Mouse (Mus musculus) heart, adult 2 months (tissue): ENCODE results near the gene Napsa. TPM values are rescaled to one million over a fixed set of nuclear protein-coding genes. Genes with fewer than 3 reads are reported as not detected.

Experiments
- DNase-seq, 2 experiments: peaks; one replicate each; pipeline ENCODE4 v3.0.0; 2021
- H3K27ac ChIP-seq: fragments of 200-600 bp; 2 replicates; pipeline ENCODE4 v1.8.1; 2022
- H3K27me3 ChIP-seq: fragments of 200-500 bp; 2 replicates; pipeline ENCODE4 v1.6.1; 2012; ENCODE audit warnings: mild to moderate bottlenecking, low read length, inconsistent platforms, mixed read lengths; ENCODE audit not compliant: control insufficient read depth, insufficient read depth
- H3K36me3 ChIP-seq: fragments of 200-500 bp; 2 replicates; pipeline ENCODE4 v1.6.1; 2012; ENCODE audit warnings: low read length, inconsistent platforms; ENCODE audit not compliant: control insufficient read depth, insufficient read depth
- H3K4me1 ChIP-seq: fragments of 200-500 bp; 2 replicates; pipeline ENCODE4 v1.6.1; 2011; ENCODE audit warnings: low read length; ENCODE audit not compliant: control insufficient read depth, insufficient read depth
- H3K4me3 ChIP-seq: fragments of 200-600 bp; 2 replicates; pipeline ENCODE4 v1.8.1; 2022
- H3K79me2 ChIP-seq: fragments of 200-500 bp; replicated peaks from 2 replicates; pipeline ENCODE4 v1.6.1; 2012; ENCODE audit warnings: mild to moderate bottlenecking, inconsistent platforms, low read length, moderate library complexity, mixed read lengths; ENCODE audit not compliant: control insufficient read depth, insufficient read depth
- H3K9ac ChIP-seq: fragments of 200-500 bp; 2 replicates; pipeline ENCODE4 v1.6.1; 2012; ENCODE audit warnings: low read depth, mild to moderate bottlenecking, control low read depth, inconsistent platforms, low read length, mixed read lengths
- CTCF ChIP-seq: fragments of 200-600 bp; IDR thresholded peaks from 2 replicates; pipeline ENCODE4 v1.8.1; 2022; ENCODE audit warnings: antibody characterized with exemption, mild to moderate bottlenecking, moderate library complexity
- EP300 ChIP-seq: fragments of 200-500 bp; IDR thresholded peaks from 2 replicates; pipeline ENCODE4 v1.6.1; 2011; ENCODE audit warnings: low read depth, low read length, control low read depth; ENCODE audit not compliant: insufficient read depth
- POLR2A ChIP-seq: fragments of 200-500 bp; IDR thresholded peaks from 2 replicates; pipeline ENCODE4 v1.6.1; 2011; ENCODE audit warnings: mild to moderate bottlenecking, low read depth, low read length, control low read depth; ENCODE audit not compliant: insufficient read depth
- WGBS: fragments of 180-500 bp; shearing (Covaris S2); methylation state at CpG from one replicate; pipeline ENCODE4 v1.1.7; 2018; 5-methylcytosine and 5-hydroxymethylcytosine counted together
- intact Hi-C: fragments of 180-260 bp; cut with DNase I; formaldehyde crosslinking; loops from one replicate; pipeline ENCODE4 v1.15.1; 2025
- microRNA-seq, 2 experiments: library from miRNA; unstranded; fragments of <30 nt; microRNA quantifications; one replicate each; pipeline ENCODE4 v1.2.0; 2021
- polyA plus RNA-seq: library from polyadenylated mRNA; depleted of rRNA; stranded (reverse); fragments of >200 nt; gene quantifications from 2 replicates; pipeline ENCODE4 v1.2.3, GENCODE M21; 2012; rRNA removed
- total RNA-seq, 2 experiments: library from RNA; stranded (reverse); gene quantifications; 2 replicates each; pipeline ENCODE4 v1.2.3; 2021

The Napsa gene
- total and polyA plus RNA-seq, 3 experiments: 0.76 to 4.7 (median 1.3) TPM

- Histone ChIP-seq H3K27me3 (no peaks in the 10 kb centered on the region), H3K79me2 (no peaks in the 10 kb centered on the region), H3K27ac (no peak overlapping the region), H3K4me3 (no peak overlapping the region), H3K36me3 (no peaks in the 10 kb centered on the region), H3K9ac (no peak overlapping the region), H3K4me1 (no peaks in the 10 kb centered on the region)
- intact Hi-C loops: no loop called here
- TF ChIP-seq CTCF: peak; percentile 7; the same call in 1 of the 2 replicates
- no peak for TF ChIP-seq EP300
- DNase-seq: no peak
- WGBS: 41% methylated on average over 1 of the region's 1 CpGs
These were observed 53.8 kb downstream of the Napsa start for GRCm38 (mm10) chr7:44626068-44626385.

DNA sequence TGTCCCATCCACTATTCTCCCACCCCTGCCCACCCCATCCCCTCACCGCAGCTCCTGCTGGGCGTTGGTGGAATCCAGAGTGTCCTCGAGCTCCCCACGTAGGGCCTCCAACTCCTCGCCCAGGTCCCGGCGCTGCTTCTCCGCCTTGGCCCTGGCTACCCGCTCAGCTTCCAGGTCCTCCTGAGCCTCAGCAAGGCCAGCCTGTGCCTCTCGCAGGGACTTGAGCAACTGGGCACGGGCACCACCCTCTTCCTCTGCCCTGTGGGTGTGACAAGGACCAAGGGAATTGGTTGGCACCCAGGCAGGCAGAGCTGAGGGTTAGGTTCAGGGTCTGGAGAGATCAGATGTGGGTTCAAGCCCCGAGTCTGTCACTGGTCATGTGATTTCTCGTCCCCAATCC is 54.8 kb downstream of the Napsa start:
- 77% methylated on average over 13 of the region's 13 CpGs for WGBS
- H3K79me2 ChIP-seq: no peaks in the 10 kb centered on the region
- H3K27ac ChIP-seq: no peak overlapping the region
- no peak overlapping the region for H3K9ac ChIP-seq
- no peak for DNase-seq
- H3K4me1 ChIP-seq: no peaks in the 10 kb centered on the region
- intact Hi-C loops: no loop called here
- H3K36me3 ChIP-seq: no peaks in the 10 kb centered on the region
- no peaks in the 10 kb centered on the region for H3K27me3 ChIP-seq
- no peak for TF ChIP-seq EP300
- no peak for TF ChIP-seq POLR2A
- no peak for TF ChIP-seq CTCF
- no peak overlapping the region for H3K4me3 ChIP-seq

DNA sequence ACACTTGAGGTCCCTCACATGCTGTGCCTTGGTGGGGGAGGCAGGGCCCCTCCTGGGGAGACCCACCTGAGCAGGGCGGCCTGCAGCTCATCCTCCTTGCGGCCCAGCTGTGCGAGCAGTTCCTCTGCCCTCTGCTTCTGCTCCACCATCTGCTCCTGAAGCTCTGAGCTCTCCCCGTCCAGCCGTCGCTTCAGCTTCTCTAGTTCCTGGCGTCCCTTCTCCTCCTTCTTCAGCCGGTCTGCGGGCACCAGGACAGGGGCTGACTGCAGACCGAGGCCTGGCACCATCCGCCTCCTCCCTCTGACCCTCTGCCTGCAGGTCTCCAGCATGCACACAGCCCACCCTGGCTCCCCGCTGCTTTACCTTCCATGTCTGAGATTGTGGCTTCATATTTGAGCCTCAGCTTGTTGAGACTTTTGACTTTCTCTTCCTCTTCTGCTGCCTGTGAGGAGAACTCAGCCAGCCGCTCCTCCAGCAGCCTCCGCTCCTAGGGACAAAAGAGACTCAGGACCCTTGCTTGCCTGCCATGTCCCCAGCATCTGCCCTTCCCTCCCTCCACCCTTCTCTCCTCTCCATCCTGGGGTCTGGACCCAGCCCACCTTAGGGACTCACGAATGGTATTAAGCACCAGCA is 56.3 kb downstream of the Napsa start:
- Histone ChIP-seq H3K27ac (no peak overlapping the region), H3K79me2 (no peaks in the 10 kb centered on the region), H3K27me3 (no peaks in the 10 kb centered on the region), H3K9ac (no peak overlapping the region), H3K4me1 (no peaks in the 10 kb centered on the region), H3K4me3 (no peak overlapping the region), H3K36me3 (no peaks in the 10 kb centered on the region)
- TF ChIP-seq EP300 (no peak), POLR2A (no peak), CTCF (no peak)
- intact Hi-C loops: no loop called here
- 86% methylated on average over 15 of the region's 15 CpGs for WGBS
- no peak for DNase-seq

- no peaks in the 10 kb centered on the region for H3K27me3 ChIP-seq
These were observed 58.3 kb downstream of the Napsa start for GRCm38 (mm10) chr7:44630437-44630836.

DNA sequence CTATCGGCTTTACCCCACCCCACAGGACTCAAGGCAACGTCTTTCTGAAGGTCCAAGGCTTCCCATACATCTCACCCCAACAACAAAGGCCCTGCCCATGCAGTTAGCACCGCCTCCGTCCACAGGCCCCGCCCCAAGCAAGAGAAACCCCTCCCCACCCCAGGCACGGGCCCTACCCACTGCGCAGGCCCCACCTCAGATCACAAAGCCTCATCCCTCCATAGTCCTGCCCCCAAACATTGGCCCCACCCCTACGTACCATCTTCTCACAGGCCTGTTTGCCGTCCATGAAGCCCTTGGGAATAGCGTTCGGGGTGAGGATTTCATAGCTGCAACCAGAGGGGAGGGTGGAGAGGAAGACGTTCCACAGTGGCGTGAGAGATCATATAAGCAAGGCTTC is 60.5 kb downstream of the Napsa start:
- no peak for TF ChIP-seq EP300
- no peak overlapping the region for H3K4me3 ChIP-seq
- DNase-seq: no peak
- no peak overlapping the region for H3K27ac ChIP-seq
- intact Hi-C loops: no loop called here
- no peaks in the 10 kb centered on the region for H3K4me1 ChIP-seq
- 38% methylated on average over 13 of the region's 13 CpGs for WGBS
- no peaks in the 10 kb centered on the region for H3K79me2 ChIP-seq
- no peaks in the 10 kb centered on the region for H3K36me3 ChIP-seq
- no peaks in the 10 kb centered on the region for H3K27me3 ChIP-seq
- H3K9ac ChIP-seq: no peak overlapping the region

More at GRCm38 (mm10) chr7:44630437-44630836, 58.3 kb downstream of the Napsa start:
- no peak for TF ChIP-seq CTCF
- no peak for TF ChIP-seq EP300
- TF ChIP-seq POLR2A: no peak
- intact Hi-C loops: no loop called here
- H3K36me3 ChIP-seq: no peaks in the 10 kb centered on the region
- WGBS: 67% methylated on average over 13 of the region's 13 CpGs
- no peak overlapping the region for H3K27ac ChIP-seq
- H3K9ac ChIP-seq: no peak overlapping the region
- no peak for DNase-seq
- H3K79me2 ChIP-seq: no peaks in the 10 kb centered on the region
- H3K4me1 ChIP-seq: no peaks in the 10 kb centered on the region
- no peak overlapping the region for H3K4me3 ChIP-seq

DNA sequence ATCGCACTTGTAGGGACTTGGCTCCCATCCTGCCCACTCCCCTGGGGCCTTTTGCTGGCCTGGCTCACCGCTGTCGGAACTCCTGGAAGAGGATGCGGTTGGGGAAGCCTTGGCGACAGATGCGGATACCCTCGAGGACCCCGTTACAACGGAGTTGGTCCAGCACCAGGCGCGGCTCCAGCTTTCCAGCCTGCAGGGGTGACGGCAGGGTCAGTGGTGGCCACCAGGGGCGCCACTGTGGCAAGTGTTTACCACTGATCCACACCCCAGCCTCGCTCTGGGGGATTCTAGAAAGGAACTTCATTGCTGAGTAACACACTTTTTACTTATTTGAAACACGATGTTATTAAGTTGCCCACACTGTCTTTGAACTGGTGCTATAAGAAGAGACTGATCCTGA is 61.2 kb downstream of the Napsa start:
- no peaks in the 10 kb centered on the region for H3K4me1 ChIP-seq
- H3K27ac ChIP-seq: no peak overlapping the region
- intact Hi-C loops: no loop called here
- WGBS: 22% methylated on average over 15 of the region's 15 CpGs
- H3K79me2 ChIP-seq: no peaks in the 10 kb centered on the region
- no peak for DNase-seq
- H3K27me3 ChIP-seq: no peaks in the 10 kb centered on the region
- TF ChIP-seq CTCF: peak; percentile 58
- no peak for TF ChIP-seq POLR2A
- no peak for TF ChIP-seq EP300
- no peak overlapping the region for H3K4me3 ChIP-seq
- no peaks in the 10 kb centered on the region for H3K36me3 ChIP-seq
- no peak overlapping the region for H3K9ac ChIP-seq

Small RNAs within 50 kb of the gene (microRNA-seq; reads per million reads assigned to microRNA genes)
- 0 reads per million in 2 experiments for gene Mir7053

Other genes with a start within 250 kb of the Napsa start
- gene Syt3, start 188.3 kb upstream of the Napsa start, total RNA-seq: 1 to 10 TPM; 1.4 to 2.5 TPM
- gene Syt3, start 188.3 kb upstream of the Napsa start, polyA plus RNA-seq: 3.1 and 3.2 TPM in 2 replicates
- under 1 TPM; 0.21 to 0.25 TPM for gene 1700008O03Rik, start 186.6 kb upstream of the Napsa start, total RNA-seq
- 0.12 and 0.47 TPM in 2 replicates for gene 1700008O03Rik, start 186.6 kb upstream of the Napsa start, polyA plus RNA-seq
- 10 to 100 TPM; 30.1 to 34.1 TPM for gene Lrrc4b, start 143.4 kb upstream of the Napsa start, total RNA-seq
- 33.2 and 36.2 TPM in 2 replicates for gene Lrrc4b, start 143.4 kb upstream of the Napsa start, polyA plus RNA-seq
- gene Aspdh, start 107.0 kb upstream of the Napsa start, total RNA-seq: 1 to 10 TPM; 1.3 to 1.5 TPM
- 2.4 and 2.6 TPM in 2 replicates for gene Aspdh, start 107.0 kb upstream of the Napsa start, polyA plus RNA-seq
- 100 to 1,000 TPM; 139 to 147 TPM for gene Josd2, start 104.4 kb upstream of the Napsa start, total RNA-seq
- gene Josd2, start 104.4 kb upstream of the Napsa start, polyA plus RNA-seq: 211 and 242 TPM in 2 replicates
- 10 to 100 TPM; 86.1 to 87.6 TPM for gene Emc10, start 75.9 kb upstream of the Napsa start, total RNA-seq
- gene Emc10, start 75.9 kb upstream of the Napsa start, polyA plus RNA-seq: 152 and 180 TPM in 2 replicates
- gene Fam71e1, start 75.8 kb upstream of the Napsa start, total RNA-seq: 1 to 10 TPM; 2.6 to 3.3 TPM
- 4.1 and 6.4 TPM in 2 replicates for gene Fam71e1, start 75.8 kb upstream of the Napsa start, polyA plus RNA-seq
- 10 to 100 TPM; 13.1 to 16.7 TPM for gene Mybpc2, start 47.7 kb upstream of the Napsa start, total RNA-seq
- 7.1 and 10.8 TPM in 2 replicates for gene Mybpc2, start 47.7 kb upstream of the Napsa start, polyA plus RNA-seq
- under 1 TPM; 0.31 to 0.75 TPM for gene Spib, start 40.3 kb upstream of the Napsa start, total RNA-seq
- gene Spib, start 40.3 kb upstream of the Napsa start, polyA plus RNA-seq: 0.88 and 3.1 TPM in 2 replicates
- gene Pold1, start 23.5 kb upstream of the Napsa start, total RNA-seq: 10 to 100 TPM; 10.8 to 11.7 TPM
- 12.9 and 15.5 TPM in 2 replicates for gene Pold1, start 23.5 kb upstream of the Napsa start, polyA plus RNA-seq
- 10 to 100 TPM; 49.7 to 53.7 TPM for gene Nr1h2, start 18.4 kb upstream of the Napsa start, total RNA-seq
- 65.7 and 84.8 TPM in 2 replicates for gene Nr1h2, start 18.4 kb upstream of the Napsa start, polyA plus RNA-seq
- 1 to 10 TPM; 2.2 to 2.9 TPM for gene Kcnc3, start 18.3 kb downstream of the Napsa start, total RNA-seq
- gene Kcnc3, start 18.3 kb downstream of the Napsa start, polyA plus RNA-seq: 1.3 and 3.0 TPM in 2 replicates
- gene Myh14, start 98.5 kb downstream of the Napsa start, total RNA-seq: 10 to 100 TPM; 79.4 to 96.6 TPM
- 23.1 and 24.8 TPM in 2 replicates for gene Myh14, start 98.5 kb downstream of the Napsa start, polyA plus RNA-seq
- gene Izumo2, start 136.4 kb downstream of the Napsa start, total RNA-seq: not detected
- gene Izumo2, start 136.4 kb downstream of the Napsa start, polyA plus RNA-seq: not detected in 2 replicates
- 10 to 100 TPM; 23.3 to 26.7 TPM for gene Vrk3, start 176.0 kb downstream of the Napsa start, total RNA-seq
- 36.3 and 41.3 TPM in 2 replicates for gene Vrk3, start 176.0 kb downstream of the Napsa start, polyA plus RNA-seq
- gene Zfp473, start 178.7 kb downstream of the Napsa start, total RNA-seq: not detected
- 0.03 and 0.12 TPM in 2 replicates for gene Zfp473, start 178.7 kb downstream of the Napsa start, polyA plus RNA-seq
- 10 to 100 TPM; 27.1 to 28.0 TPM for gene Nup62, start 243.7 kb downstream of the Napsa start, total RNA-seq
- gene Nup62, start 243.7 kb downstream of the Napsa start, polyA plus RNA-seq: 36.0 and 36.6 TPM in 2 replicates
- under 1 TPM; 0.61 to 0.70 TPM for gene Il4i1, start 244.0 kb downstream of the Napsa start, total RNA-seq
- 1.3 and 1.5 TPM in 2 replicates for gene Il4i1, start 244.0 kb downstream of the Napsa start, polyA plus RNA-seq
- 10 to 100 TPM; 60.2 to 63.4 TPM for gene Atf5, start 244.3 kb downstream of the Napsa start, total RNA-seq
- gene Atf5, start 244.3 kb downstream of the Napsa start, polyA plus RNA-seq: 42.3 and 73.6 TPM in 2 replicates